Mouse (Mus musculus) G1E (cell line): ENCODE results near the gene Tcf7l1. TPM values are rescaled to one million over a fixed set of nuclear protein-coding genes. Genes with fewer than 3 reads are reported as not detected.

ENCODE experiments used
- ATAC-seq: 2 replicates; pipeline ENCODE4 v1.8.0; 2016; ENCODE audit warnings: mild to moderate bottlenecking; ENCODE audit not compliant: insufficient number of reproducible peaks, poor library complexity, low FRiP score, severe bottlenecking; ENCODE audit errors: extremely low read depth
- DNase-seq: peaks from one replicate; pipeline ENCODE4 v3.0.0; 2012; ENCODE audit warnings: low spot score
- H3K27me3 ChIP-seq: 2 replicates; pipeline ENCODE4 v1.6.1; 2012; ENCODE audit warnings: mild to moderate bottlenecking, low read length, inconsistent platforms; ENCODE audit not compliant: insufficient read depth
- H3K36me3 ChIP-seq: replicated peaks from 2 replicates; pipeline ENCODE3; 2012; ENCODE audit warnings: mild to moderate bottlenecking, inconsistent platforms
- H3K4me1 ChIP-seq: 2 replicates; pipeline ENCODE4 v1.6.1; 2012; ENCODE audit warnings: low read depth, low read length, inconsistent platforms, mixed read lengths; ENCODE audit not compliant: insufficient read depth
- H3K4me3 ChIP-seq: 2 replicates; pipeline ENCODE4 v1.5.1; 2012; ENCODE audit warnings: low read depth, mild to moderate bottlenecking, inconsistent platforms, low read length, moderate library complexity, mixed read lengths
- H3K9me3 ChIP-seq: replicated peaks from 2 replicates; pipeline ENCODE4 v1.6.1; 2012; ENCODE audit warnings: inconsistent platforms
- CTCF ChIP-seq: IDR thresholded peaks from 2 replicates; pipeline ENCODE4 v1.5.1; 2012; ENCODE audit warnings: low read depth, low read length, inconsistent platforms, mixed read lengths
- GATA1 ChIP-seq: IDR thresholded peaks from 2 replicates; pipeline ENCODE4 v1.6.1; 2012; ENCODE audit warnings: borderline replicate concordance, low read length, inconsistent platforms, mixed read lengths
- GATA2 ChIP-seq: IDR thresholded peaks from 2 replicates; pipeline ENCODE4 v1.6.1; 2012; ENCODE audit warnings: low read depth, low read length, inconsistent platforms, borderline replicate concordance
- POLR2AphosphoS5 ChIP-seq: IDR thresholded peaks from 2 replicates; pipeline ENCODE4 v1.6.1; 2012; ENCODE audit warnings: low read depth, low read length, inconsistent platforms; ENCODE audit not compliant: insufficient replicate concordance
- TAL1 ChIP-seq: conservative IDR thresholded peaks from 2 replicates; pipeline ENCODE4 v1.6.1; 2012; ENCODE audit warnings: low read depth, low read length, inconsistent platforms, mixed read lengths
- polyA plus RNA-seq: library from polyadenylated mRNA; stranded (reverse); fragments of >175 nt; gene quantifications from 2 replicates; pipeline ENCODE4 v1.2.3, GENCODE M21; 2012
- total RNA-seq, 2 experiments: library from RNA; stranded (forward) in 1 of 2; stranded (reverse) in 1 of 2; fragments of 200-1000 nt in 1 of 2; fragments of >200 nt in 1 of 2; fragmentation: Nextera tagmentation in 1 of 2; gene quantifications; 2 replicates each; pipeline ENCODE4 v1.2.3; 2014 to 2017

Gene Tcf7l1
- total and polyA plus RNA-seq, 3 experiments, result 0.38 TPM; not detected in 2

DNA sequence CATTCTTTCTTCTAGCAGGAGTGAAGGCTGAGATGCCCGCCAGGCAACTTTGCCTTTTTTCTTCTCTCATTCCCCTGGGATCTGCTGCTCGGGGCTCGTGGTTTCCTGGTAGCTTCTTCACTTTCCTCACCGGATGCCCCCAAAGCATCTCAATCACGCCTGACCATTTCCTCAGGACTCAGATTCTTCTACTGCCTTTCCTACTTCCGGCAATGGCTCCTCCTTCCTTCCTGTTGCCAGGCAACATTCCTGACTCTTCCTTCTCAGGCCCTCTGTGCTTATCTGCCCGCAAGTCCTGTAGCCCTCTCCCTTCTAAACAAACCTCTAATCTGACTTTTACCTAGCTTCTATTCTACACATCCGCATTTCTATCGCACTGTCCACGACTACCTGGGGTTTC is 98.5 kb downstream of the Tcf7l1 start:
- ATAC-seq (no peak), DNase-seq (no peak)
- H3K4me1 ChIP-seq, result no peaks in the 10 kb centered on the region
- TF ChIP-seq POLR2AphosphoS5, result no peak
- no peak for TF ChIP-seq TAL1
- TF ChIP-seq GATA1, result no peak
- TF ChIP-seq GATA2, result no peak
- no peak for TF ChIP-seq CTCF
- no peaks in the 10 kb centered on the region for H3K9me3 ChIP-seq
- H3K36me3 ChIP-seq, result no peaks in the 10 kb centered on the region
- peaks cover 9% of the 10 kb centered on the region for H3K27me3 ChIP-seq
- no peak overlapping the region for H3K4me3 ChIP-seq

DNA sequence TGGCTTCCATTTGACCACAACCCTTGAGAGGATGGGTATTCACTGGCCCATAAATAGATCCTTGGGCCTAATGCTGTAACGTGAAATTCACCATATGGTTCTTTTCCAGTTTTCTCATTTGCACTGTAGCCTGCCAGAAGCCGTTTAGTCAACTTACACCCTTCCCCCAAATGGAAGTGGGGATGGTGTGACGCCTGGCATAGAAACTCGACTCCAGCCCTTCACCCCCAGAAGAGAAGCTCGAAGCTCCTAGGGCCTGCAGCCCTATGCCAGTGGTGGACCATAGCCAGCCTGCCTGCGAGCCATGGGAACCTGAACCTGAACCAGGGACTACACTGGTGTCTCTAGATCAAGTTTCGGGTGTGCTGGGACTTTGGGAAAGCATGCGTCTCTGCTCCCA is 99.1 kb downstream of the Tcf7l1 start:
- TF ChIP-seq TAL1 (no peak), GATA1 (no peak), CTCF (no peak), POLR2AphosphoS5 (no peak), GATA2 (no peak)
- ATAC-seq (no peak), DNase-seq (no peak)
- H3K4me3 ChIP-seq, result no peak overlapping the region
- H3K27me3 ChIP-seq, result peaks cover 7% of the 10 kb centered on the region
- no peaks in the 10 kb centered on the region for H3K36me3 ChIP-seq
- no peaks in the 10 kb centered on the region for H3K4me1 ChIP-seq
- H3K9me3 ChIP-seq, result no peaks in the 10 kb centered on the region

DNA sequence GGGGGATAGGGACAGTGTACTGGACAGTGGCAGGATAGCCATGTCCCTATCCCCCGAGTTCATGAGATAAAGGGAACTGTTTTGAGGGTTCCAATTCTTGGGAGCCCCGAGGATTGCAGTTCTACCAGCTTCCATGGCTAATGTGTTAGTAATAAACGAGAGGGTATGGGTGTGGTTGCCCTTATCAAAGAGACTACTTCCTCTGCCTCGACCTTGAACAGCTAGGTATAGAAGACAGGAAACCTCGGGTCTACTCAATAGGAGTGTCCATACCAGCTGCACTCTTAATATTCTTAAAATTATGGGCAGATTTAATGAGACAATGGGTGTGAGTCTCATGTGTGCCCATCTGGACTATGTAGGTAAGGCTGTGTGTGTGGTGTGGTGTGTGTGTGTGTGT is 100.0 kb downstream of the Tcf7l1 start:
- DNase-seq, result no peak
- no peaks in the 10 kb centered on the region for H3K36me3 ChIP-seq
- no peak overlapping the region for H3K4me3 ChIP-seq
- ATAC-seq, result no peak
- H3K9me3 ChIP-seq, result no peaks in the 10 kb centered on the region
- no peak for TF ChIP-seq POLR2AphosphoS5
- no peak for TF ChIP-seq GATA1
- no peak for TF ChIP-seq GATA2
- TF ChIP-seq TAL1, result no peak
- TF ChIP-seq CTCF, result no peak
- peaks cover 7% of the 10 kb centered on the region for H3K27me3 ChIP-seq
- H3K4me1 ChIP-seq, result no peaks in the 10 kb centered on the region

DNA sequence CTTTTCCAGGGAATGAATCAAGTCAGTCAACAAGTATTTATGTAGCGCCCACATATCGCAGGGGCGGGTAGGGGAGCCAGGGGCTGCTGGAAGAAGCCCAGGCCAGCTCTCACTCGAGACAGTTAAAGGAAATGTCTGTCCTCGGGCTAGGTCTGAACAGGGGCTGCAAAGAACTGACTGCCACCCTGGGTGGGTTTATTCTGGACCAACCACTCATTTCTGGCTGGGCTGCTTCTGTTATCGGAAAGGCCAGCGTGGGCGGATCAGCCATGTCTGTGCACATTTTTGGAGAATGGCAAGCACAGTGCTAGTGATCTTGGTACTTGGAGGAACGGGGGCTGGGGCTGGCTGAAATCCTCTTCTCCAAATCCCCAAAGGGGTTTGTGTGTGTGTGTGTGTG is 103.9 kb downstream of the Tcf7l1 start:
- DNase-seq (no peak), ATAC-seq (no peak)
- Histone ChIP-seq H3K27me3 (peaks cover 5% of the 10 kb centered on the region), H3K9me3 (no peaks in the 10 kb centered on the region), H3K4me3 (no peak overlapping the region), H3K36me3 (no peaks in the 10 kb centered on the region), H3K4me1 (no peaks in the 10 kb centered on the region)
- TF ChIP-seq POLR2AphosphoS5 (no peak), GATA2 (no peak), CTCF (no peak), TAL1 (no peak), GATA1 (no peak)

DNA sequence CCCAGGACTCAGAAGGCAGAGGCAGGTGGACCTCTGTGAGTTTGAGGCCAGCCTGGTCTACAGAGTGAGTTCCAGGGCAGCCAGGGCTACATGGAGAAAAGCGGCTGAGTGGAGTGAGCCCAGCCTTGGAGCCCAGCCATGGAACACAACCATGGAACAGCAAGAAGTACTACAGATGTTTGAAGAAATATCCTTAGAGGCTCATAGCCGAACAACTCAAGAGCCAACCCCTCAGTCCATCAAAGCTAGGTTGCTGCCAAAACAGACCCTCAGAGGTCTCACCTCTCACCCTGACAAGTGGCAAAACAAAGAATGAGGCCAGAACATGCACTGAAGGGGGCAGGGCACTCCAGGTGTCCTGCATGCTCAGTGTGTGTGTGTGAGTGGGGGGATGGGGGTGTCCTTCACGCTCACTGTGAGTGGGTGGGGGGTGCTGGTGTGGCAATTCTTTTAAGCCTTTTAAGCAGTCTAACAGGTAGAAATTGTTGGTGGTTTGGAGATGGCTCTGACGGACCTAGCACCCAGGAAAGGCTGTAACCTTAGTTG is 104.7 kb downstream of the Tcf7l1 start:
- Histone ChIP-seq H3K9me3 (no peaks in the 10 kb centered on the region), H3K27me3 (peaks cover 3% of the 10 kb centered on the region; the same call in 1 of the 2 replicates), H3K36me3 (no peaks in the 10 kb centered on the region), H3K4me3 (no peak overlapping the region), H3K4me1 (no peaks in the 10 kb centered on the region)
- DNase-seq (no peak), ATAC-seq (no peak)
- no peak for TF ChIP-seq GATA2
- no peak for TF ChIP-seq GATA1
- no peak for TF ChIP-seq POLR2AphosphoS5
- TF ChIP-seq TAL1, result no peak
- no peak for TF ChIP-seq CTCF

DNA sequence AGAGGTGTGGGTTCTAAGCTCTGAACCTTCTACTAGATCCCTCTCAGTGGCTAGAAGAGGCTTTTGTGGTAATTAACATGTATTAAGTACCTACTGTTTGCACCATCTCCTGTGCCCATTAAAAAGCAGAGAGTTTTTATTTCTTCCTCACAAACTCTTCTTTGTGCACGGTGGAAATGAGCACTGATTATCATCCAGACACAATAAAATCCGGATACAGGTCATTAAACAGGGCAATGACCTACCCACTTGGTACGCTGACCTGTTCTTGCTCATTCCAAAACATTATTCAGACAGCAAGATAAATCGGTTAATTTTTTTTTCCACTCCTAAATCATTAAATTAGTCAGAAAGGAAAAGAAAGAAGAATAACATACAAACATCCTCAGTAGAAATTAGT is 106.8 kb downstream of the Tcf7l1 start:
- H3K36me3 ChIP-seq, result no peaks in the 10 kb centered on the region
- no peak for ATAC-seq

DNA sequence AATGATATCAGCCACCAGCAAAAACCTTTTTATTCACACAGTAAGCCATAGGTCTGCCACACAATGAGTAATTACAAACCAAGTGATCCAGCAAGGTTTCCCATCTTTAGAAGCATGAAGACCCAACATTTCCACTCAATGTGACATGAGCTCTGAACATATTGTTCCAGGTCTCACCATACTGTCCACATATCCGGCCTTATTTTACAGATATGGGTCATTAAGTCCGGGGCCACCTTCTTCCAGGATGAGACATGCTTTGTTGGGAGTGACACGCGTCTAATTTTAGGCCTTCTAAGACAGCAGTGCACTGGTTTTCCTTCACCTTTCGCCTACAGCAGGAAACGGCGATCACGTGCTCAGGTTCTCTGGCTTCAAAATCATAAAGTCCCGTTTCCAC is 108.1 kb downstream of the Tcf7l1 start:
- ATAC-seq (no peak), DNase-seq (no peak)
- peaks cover 16% of the 10 kb centered on the region for H3K27me3 ChIP-seq
- no peak overlapping the region for H3K4me3 ChIP-seq
- H3K4me1 ChIP-seq, result no peaks in the 10 kb centered on the region
- H3K9me3 ChIP-seq, result no peaks in the 10 kb centered on the region
- no peaks in the 10 kb centered on the region for H3K36me3 ChIP-seq
- TF ChIP-seq GATA2, result no peak
- TF ChIP-seq POLR2AphosphoS5, result no peak
- TF ChIP-seq GATA1, result no peak
- no peak for TF ChIP-seq CTCF
- TF ChIP-seq TAL1, result no peak

More for the DNA sequence above, 106.8 kb downstream of the Tcf7l1 start:
- Histone ChIP-seq H3K4me1 (no peaks in the 10 kb centered on the region), H3K4me3 (no peak overlapping the region), H3K9me3 (no peaks in the 10 kb centered on the region), H3K27me3 (peaks cover 12% of the 10 kb centered on the region)
- DNase-seq, result no peak
- no peak for TF ChIP-seq GATA1
- TF ChIP-seq GATA2, result no peak
